Mouse (Mus musculus) olfactory bulb, adult 2 months (tissue): ENCODE measurements around the gene Gdpd5. TPM values are rescaled to one million over a fixed set of nuclear protein-coding genes. Genes with fewer than 3 reads are reported as not detected.
A peak's percentile ranks its signal among the peaks of the same experiment; 100 is the strongest.
"Not testable (repeated sequence)": the region's sequence is repeated elsewhere in the genome, so short reads cannot be mapped to it uniquely, and the experiment has no call there.

Source experiments
- H3K27ac ChIP-seq: fragments of 200-500 bp; 2 replicates; pipeline ENCODE4 v1.5.1; 2012; ENCODE audit warnings: low read depth, low read length; ENCODE audit not compliant: insufficient read depth
- H3K4me1 ChIP-seq: fragments of 200-500 bp; 2 replicates; pipeline ENCODE4 v1.6.1; 2012; ENCODE audit warnings: low read length; ENCODE audit not compliant: control insufficient read depth, insufficient read depth
- H3K4me3 ChIP-seq: fragments of 200-500 bp; 2 replicates; pipeline ENCODE4 v1.5.1; 2012; ENCODE audit warnings: mild to moderate bottlenecking, low read depth, low read length, moderate library complexity; ENCODE audit not compliant: insufficient read depth
- CTCF ChIP-seq: fragments of 200-500 bp; IDR thresholded peaks from 2 replicates; pipeline ENCODE4 v1.5.1; 2012; ENCODE audit warnings: low read depth, mild to moderate bottlenecking, low read length, moderate library complexity; ENCODE audit not compliant: insufficient read depth
- POLR2A ChIP-seq: fragments of 200-500 bp; IDR thresholded peaks from 2 replicates; pipeline ENCODE4 v1.6.1; 2012; ENCODE audit warnings: mild to moderate bottlenecking, low read depth, low read length, moderate library complexity; ENCODE audit not compliant: insufficient read depth
- WGBS: fragments of 180-500 bp; shearing (Covaris S2); methylation state at CpG from one replicate; pipeline ENCODE4 v1.1.7; 2018; 5-methylcytosine and 5-hydroxymethylcytosine counted together
- polyA plus RNA-seq: library from polyadenylated mRNA; stranded (reverse); fragments of >200 nt; gene quantifications from 2 replicates; pipeline ENCODE4 v1.2.4, GENCODE M21; 2012; ENCODE audit warnings: low replicate concordance; ENCODE audit not compliant: missing spikeins, insufficient read depth, insufficient read length

Gene Gdpd5
- polyA plus RNA-seq, 1 experiment, result not detected

- peaks cover 36% of the 10 kb centered on the region for H3K4me1 ChIP-seq
- TF ChIP-seq CTCF, result no peak
- H3K27ac ChIP-seq, result peak overlapping the region; percentile 91
- 47% methylated on average over 8 of the region's 8 CpGs for WGBS
- no peak overlapping the region for H3K4me3 ChIP-seq
Observed at GRCm38 (mm10) chr7:99360803-99361414, 20.3 kb upstream of the Gdpd5 start.

- Histone ChIP-seq H3K27ac (no peak overlapping the region), H3K4me1 (peaks cover 26% of the 10 kb centered on the region), H3K4me3 (no peak overlapping the region)
- WGBS, result 92% methylated on average over 2 of the region's 2 CpGs
- TF ChIP-seq POLR2A, result no peak
- no peak for TF ChIP-seq CTCF
Observed at GRCm38 (mm10) chr7:99362137-99362536, 19.1 kb upstream of the Gdpd5 start.

- no peak overlapping the region for H3K27ac ChIP-seq
- TF ChIP-seq POLR2A, result no peak
- no peak for TF ChIP-seq CTCF
- no peak overlapping the region for H3K4me3 ChIP-seq
- WGBS, result 5% methylated on average over 5 of the region's 5 CpGs
- peaks cover 16% of the 10 kb centered on the region for H3K4me1 ChIP-seq
Observed at GRCm38 (mm10) chr7:99365069-99365468, 16.1 kb upstream of the Gdpd5 start.

- WGBS, result 86% methylated on average over 6 of the region's 6 CpGs
- no peak overlapping the region for H3K4me3 ChIP-seq
- TF ChIP-seq POLR2A (no peak), CTCF (no peak)
Observed at GRCm38 (mm10) chr7:99366716-99367115, 14.5 kb upstream of the Gdpd5 start.

GRCm38 (mm10) chr7:99374325-99374724 lies 6.9 kb upstream of the Gdpd5 start:
- H3K4me3 ChIP-seq, H3K4me1 ChIP-seq, H3K27ac ChIP-seq: not testable (repeated sequence)
- 51% methylated on average over 3 of the region's 3 CpGs for WGBS

More at GRCm38 (mm10) chr7:99366716-99367115, 14.5 kb upstream of the Gdpd5 start:
- H3K27ac ChIP-seq, result no peak overlapping the region
- 0 out of 2 replicates have a peak, but pooled peaks cover 3% of the 10 kb centered on the region for H3K4me1 ChIP-seq

GRCm38 (mm10) chr7:99375455-99375854 lies 5.8 kb upstream of the Gdpd5 start:
- H3K27ac ChIP-seq, result no peak overlapping the region
- no peak overlapping the region for H3K4me3 ChIP-seq
- 4% methylated on average over 4 of the region's 4 CpGs for WGBS
- H3K4me1 ChIP-seq, result peaks cover 4% of the 10 kb centered on the region; the same call in 1 of the 2 replicates
- no peak for TF ChIP-seq CTCF
- TF ChIP-seq POLR2A, result no peak

- WGBS, result 82% methylated on average over 8 of the region's 8 CpGs
- H3K27ac ChIP-seq, result no peak overlapping the region
- TF ChIP-seq CTCF (no peak), POLR2A (no peak)
- H3K4me1 ChIP-seq, result peaks cover 6% of the 10 kb centered on the region; the same call in 1 of the 2 replicates
- no peak overlapping the region for H3K4me3 ChIP-seq
Observed at GRCm38 (mm10) chr7:99378870-99379269, 2.3 kb upstream of the Gdpd5 start.

- H3K27ac ChIP-seq, result peak overlapping the region; percentile 90
- peaks cover 16% of the 10 kb centered on the region for H3K4me1 ChIP-seq
- TF ChIP-seq POLR2A, result no peak
- no peak for TF ChIP-seq CTCF
- whole genome bisulfite sequencing, result under 1% methylated on average over 24 of the region's 24 CpGs
- peak overlapping the region; percentile 58 for H3K4me3 ChIP-seq
Observed at GRCm38 (mm10) chr7:99380491-99381213, 562 bp upstream of the Gdpd5 start.

GRCm38 (mm10) chr7:99382088-99383000 lies 1.1 kb downstream of the Gdpd5 start:
- no peak for TF ChIP-seq POLR2A
- TF ChIP-seq CTCF, result no peak
- Histone ChIP-seq H3K4me3 (peak overlapping the region; percentile 58), H3K4me1 (peaks cover 32% of the 10 kb centered on the region), H3K27ac (peak overlapping the region; percentile 58)
- 8% methylated on average over 30 of the region's 30 CpGs for WGBS
